Mouse (Mus musculus) E14TG2a.4 (cell line): ENCODE data around the gene Fanci.

Experiments used
- CTCF ChIP-seq: conservative IDR thresholded peaks from 2 replicates; pipeline ENCODE4 v1.5.1; 2014; ENCODE audit warnings: low read length
- POU5F1 ChIP-seq: IDR thresholded peaks from 2 replicates; pipeline ENCODE4 v1.6.1; 2014; ENCODE audit warnings: low read length, borderline replicate concordance

DNA sequence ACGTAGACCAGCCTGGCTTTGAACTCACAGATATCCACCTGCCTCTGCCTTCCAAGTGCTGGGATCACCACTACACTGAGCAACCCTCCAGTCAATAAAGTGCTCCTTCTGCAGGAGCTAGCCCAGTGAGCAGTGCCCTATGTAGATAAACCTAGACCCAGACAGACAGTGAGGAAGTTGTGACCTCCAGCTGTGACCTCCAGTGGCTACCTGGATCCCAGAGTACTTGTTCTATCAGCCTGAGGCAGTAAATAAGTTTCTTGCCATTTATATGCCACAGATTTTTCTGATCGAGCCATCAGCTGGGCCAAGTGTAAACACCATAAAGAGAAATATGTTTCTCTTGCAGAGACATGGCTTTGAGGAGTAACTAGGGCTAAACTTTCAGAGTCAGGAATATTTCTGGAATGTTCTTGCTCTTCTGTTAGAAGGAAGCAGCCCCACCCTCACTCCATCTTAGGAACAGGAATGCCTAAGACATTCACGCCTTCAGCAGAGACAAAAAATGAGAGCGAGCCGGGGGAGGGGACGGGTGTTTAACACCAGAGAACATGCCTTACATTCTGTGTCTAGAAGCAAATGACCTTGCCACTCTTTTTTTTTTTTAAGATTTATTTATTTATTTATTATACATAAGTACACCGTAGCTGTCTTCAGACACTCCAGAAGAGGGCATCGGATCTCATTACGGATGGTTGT, 81.9 kb downstream of the Fanci start:
- TF ChIP-seq CTCF (no peak), POU5F1 (no peak)
